Comparison of ENCODE assay signal across 20 mouse cellular contexts in genomic region chr6:124670281-124670900, GRCm38 (mm10). TPM values are rescaled to one million over a fixed set of nuclear protein-coding genes. Genes with fewer than 3 reads are reported as not detected.
DNase-seq lines count a peak whose midpoint lies in the region; TF ChIP-seq lines count a peak whose summit lies in the region.
"Had no signal": no experiment of that assay in that cellular context is flagged by ENCODE, and none has a peak within 500 bp of the region (broad histone marks: within the 10 kb centered on the region; RNA-seq: fewer than 3 reads in every experiment).

No protein-coding gene starts in this region.

- H3K27me3 ChIP-seq in cerebellum, adult 2 months (ENCODE audit: control insufficient read depth, insufficient read depth, low read length) = no peaks in the 10 kb centered on the region
- H3K27me3 ChIP-seq: embryonic facial prominence, embryonic 13.5 days; intestine, embryonic 15.5 days had no signal

- DNase-seq in cerebellum, adult 2 months = peak; percentile 57 to 68
- DNase-seq in cerebellum, adult 11 months = no peak
- peak; percentile 85 for DNase-seq in heart, adult 11 months
- no peak for DNase-seq in heart, postnatal 4 days
- DNase-seq in spleen, postnatal 36 days (ENCODE audit: low spot score in 2 of 2) = no peak
- DNase-seq in thymus, postnatal 0 days (ENCODE audit: low spot score) = no peak
- DNase-seq: adrenal gland, postnatal 10 days; gastrocnemius, adult 2 months; gastrocnemius, postnatal 25 days; heart, adult 18-20 months; heart, postnatal 10 days; kidney, adult 18-20 months had no signal

- 33% methylated on average over 7 of the region's 7 CpGs for WGBS in cerebellum, adult 2 months
- 96% methylated on average over 7 of the region's 7 CpGs for WGBS in macrophage (ENCODE audit: missing documents)

- no peak for TF ChIP-seq POLR2A in cerebellum, adult 2 months (IDR thresholded peaks at IDR 0.05; ENCODE audit: borderline replicate concordance, insufficient read depth, low read length)
- TF ChIP-seq POLR2A in bone marrow macrophage, adult 2 months (IDR thresholded peaks at IDR 0.05; ENCODE audit: borderline replicate concordance, low read depth, low read length) = no peak

- TF ChIP-seq CTCF in cerebellum, adult 2 months (IDR thresholded peaks at IDR 0.05; ENCODE audit: borderline replicate concordance, insufficient read depth, low read depth, low read length) = no peak
- TF ChIP-seq CTCF in bone marrow macrophage, adult 2 months (IDR thresholded peaks at IDR 0.05; ENCODE audit: low read depth, low read length) = no peak

- peak overlapping the region; percentile 67 for H3K27ac ChIP-seq in cerebellum, adult 2 months (ENCODE audit: insufficient read depth, low read length)
- H3K27ac ChIP-seq in bone marrow macrophage, adult 2 months (ENCODE audit: insufficient read depth, low read depth, low read length) = peak overlapping the region; percentile 30
- H3K27ac ChIP-seq in macrophage = 0 out of 2 replicates have a peak overlapping the region, but pooled peaks have one; percentile 0
- H3K27ac ChIP-seq: embryonic facial prominence, embryonic 13.5 days; gastrocnemius, adult 2 months; heart, embryonic 10.5 days; hindbrain, embryonic 14.5 days; intestine, embryonic 15.5 days had no signal

- peaks cover 79% of the 10 kb centered on the region for H3K79me2 ChIP-seq in macrophage (ENCODE audit: inconsistent target)

- H3K4me3 ChIP-seq in cerebellum, adult 2 months (replicated peaks; ENCODE audit: insufficient read depth, low read depth, low read length) = no peak overlapping the region
- no peak overlapping the region for H3K4me3 ChIP-seq in bone marrow macrophage, adult 2 months (ENCODE audit: insufficient read depth, low read length)
- H3K4me3 ChIP-seq in macrophage (ENCODE audit: inconsistent target) = no peak overlapping the region
- H3K4me3 ChIP-seq: embryonic facial prominence, embryonic 13.5 days; gastrocnemius, adult 2 months; heart, embryonic 10.5 days; intestine, embryonic 15.5 days had no signal

- H3K4me1 ChIP-seq in cerebellum, adult 2 months (ENCODE audit: control insufficient read depth, insufficient read depth, low read length) = peaks cover 43% of the 10 kb centered on the region
- H3K4me1 ChIP-seq in bone marrow macrophage, adult 2 months (ENCODE audit: control insufficient read depth, insufficient read depth, low read length) = peaks cover 22% of the 10 kb centered on the region
- H3K4me1 ChIP-seq: intestine, embryonic 15.5 days had no signal

- no peaks in the 10 kb centered on the region for H3K36me3 ChIP-seq in macrophage (ENCODE audit: inconsistent target)

RNA-seq across cellular contexts. Expression of gene Lpcat3, which starts 7.6 kb away (rescaled TPM):
- polyA plus RNA-seq in cerebellum, adult 2 months (2012; rRNA removed) = 56.4 and 60.0 TPM in 2 replicates
- total RNA-seq in heart, postnatal 4 days (2021) = 10 to 100 TPM; 53.5 to 55.8 TPM
- polyA plus RNA-seq in bone marrow macrophage, adult 2 months (2012; ENCODE audit: insufficient read depth, insufficient read length, missing spikeins) = 57.4 and 70.0 TPM in 2 replicates
- 10 to 100 TPM in 24 of 26 experiments, 1 to 10 TPM in 2; 7.3 to 49.7 (median 38.8) TPM for total RNA-seq in macrophage (2018; cell fraction: chromatin; rRNA removed)
- 10 to 100 TPM; 32.8 to 58.9 (median 44.1) TPM for total RNA-seq in macrophage (2018; cell fraction: cytosol; rRNA removed)
- 10 to 100 TPM; 23.3 to 80.9 (median 51.6) TPM for total RNA-seq in macrophage (2018; cell fraction: nucleus; rRNA removed)
- polyA plus RNA-seq in macrophage (2018) = 42.1 to 61.4 TPM (median 45.7 TPM) in 3 replicates
- 77.7 and 80.4 TPM in 2 replicates for polyA plus RNA-seq in thymus, postnatal 0 days (2015; fragmentation: Nextera tagmentation; extraction: Ambion mirVana)

RNA-seq across cellular contexts. Expression of gene C1s2, which starts 34.5 kb away (rescaled TPM):
- 0.17 and 0.18 TPM in 2 replicates for polyA plus RNA-seq in cerebellum, adult 2 months (2012; rRNA removed)
- under 1 TPM; 0.14 to 0.25 TPM for total RNA-seq in heart, postnatal 4 days (2021)
- not detected in 2 replicates for polyA plus RNA-seq in bone marrow macrophage, adult 2 months (2012; ENCODE audit: insufficient read depth, insufficient read length, missing spikeins)
- total RNA-seq in macrophage (2018; cell fraction: chromatin; rRNA removed) = under 1 TPM in 13 of 26 experiments, not detected in 13; 0.26 to 0.75 (median 0.34) TPM
- total RNA-seq in macrophage (2018; cell fraction: cytosol; rRNA removed) = under 1 TPM in 6 of 26 experiments, not detected in 20; 0.04 to 0.11 (median 0.07) TPM
- total RNA-seq in macrophage (2018; cell fraction: nucleus; rRNA removed) = 1 to 10 TPM in 1 of 26 experiments, under 1 TPM in 10, not detected in 15; 0.17 to 1.2 (median 0.24) TPM
- polyA plus RNA-seq in macrophage (2018) = not detected in 3 replicates
- 0.10 and 0.15 TPM in 2 replicates for polyA plus RNA-seq in thymus, postnatal 0 days (2015; fragmentation: Nextera tagmentation; extraction: Ambion mirVana)
- total RNA-seq: hematopoietic stem cell, adult 5-6 weeks had no signal
- polyA plus RNA-seq: embryonic facial prominence, embryonic 13.5 days; heart, embryonic 10.5 days; heart, embryonic 14.5 days; intestine, embryonic 15.5 days had no signal

RNA-seq across cellular contexts. Expression of gene Emg1, which starts 41.6 kb away (rescaled TPM):
- polyA plus RNA-seq in cerebellum, adult 2 months (2012; rRNA removed) = 93.3 and 101 TPM in 2 replicates
- 10 to 100 TPM; 72.9 to 73.6 TPM for total RNA-seq in heart, postnatal 4 days (2021)
- 48.2 and 54.9 TPM in 2 replicates for polyA plus RNA-seq in bone marrow macrophage, adult 2 months (2012; ENCODE audit: insufficient read depth, insufficient read length, missing spikeins)
- total RNA-seq in macrophage (2018; cell fraction: chromatin; rRNA removed) = 10 to 100 TPM; 11.1 to 60.8 (median 35.7) TPM
- 10 to 100 TPM; 30.5 to 51.4 (median 41.6) TPM for total RNA-seq in macrophage (2018; cell fraction: cytosol; rRNA removed)
- total RNA-seq in macrophage (2018; cell fraction: nucleus; rRNA removed) = 10 to 100 TPM; 15.4 to 73.7 (median 34.2) TPM
- polyA plus RNA-seq in macrophage (2018) = 27.4 to 82.6 TPM (median 54.2 TPM) in 3 replicates
- polyA plus RNA-seq in thymus, postnatal 0 days (2015; fragmentation: Nextera tagmentation; extraction: Ambion mirVana) = 368 and 388 TPM in 2 replicates

RNA-seq across cellular contexts. Expression of gene Phb2, which starts 41.7 kb away (rescaled TPM):
- polyA plus RNA-seq in cerebellum, adult 2 months (2012; rRNA removed) = 114 and 115 TPM in 2 replicates
- total RNA-seq in heart, postnatal 4 days (2021) = 100 to 1,000 TPM; 398 to 399 TPM
- 94.1 and 97.8 TPM in 2 replicates for polyA plus RNA-seq in bone marrow macrophage, adult 2 months (2012; ENCODE audit: insufficient read depth, insufficient read length, missing spikeins)
- 100 to 1,000 TPM in 1 of 26 experiments, 10 to 100 TPM in 25; 11.3 to 119 (median 57.5) TPM for total RNA-seq in macrophage (2018; cell fraction: chromatin; rRNA removed)
- 100 to 1,000 TPM in 18 of 26 experiments, 10 to 100 TPM in 8; 83.7 to 131 (median 112) TPM for total RNA-seq in macrophage (2018; cell fraction: cytosol; rRNA removed)
- total RNA-seq in macrophage (2018; cell fraction: nucleus; rRNA removed) = 100 to 1,000 TPM in 1 of 26 experiments, 10 to 100 TPM in 25; 24.0 to 112 (median 50.6) TPM
- polyA plus RNA-seq in macrophage (2018) = 84.2 to 177 TPM (median 93.5 TPM) in 3 replicates
- 321 and 329 TPM in 2 replicates for polyA plus RNA-seq in thymus, postnatal 0 days (2015; fragmentation: Nextera tagmentation; extraction: Ambion mirVana)

Comparison
In these comparisons a context has a peak if more than half of its experiments do, and no peak if none do; other contexts are left out.
1. DNase-seq: peak in cerebellum, adult 2 months (2 of 2) and heart, adult 11 months (single experiment); none in cerebellum, adult 11 months (single experiment), heart, postnatal 4 days (single experiment), spleen, postnatal 36 days (0 of 2) and thymus, postnatal 0 days (single experiment).
2. H3K27ac ChIP-seq: peak in every context shown above with its lines; median percentile 67 in cerebellum, adult 2 months; 30 in bone marrow macrophage, adult 2 months; 0 in macrophage.